Mouse (Mus musculus): Measurements from ENCODE around the gene Zfp93. TPM values are rescaled to one million over a fixed set of nuclear protein-coding genes. Genes with fewer than 3 reads are reported as not detected.

Zfp93 gene
- polyA plus RNA-seq, 1 experiment: not detected

GRCm38 (mm10) chr7:24297361-24298095, 27.3 kb downstream of the Zfp93 start:
- H3K4me1 ChIP-seq (ENCODE audit: control insufficient read depth, insufficient read depth, low read length): peaks cover 9% of the 10 kb centered on the region
- H3K27ac ChIP-seq (ENCODE audit: insufficient read depth, low read depth, low read length): no peak overlapping the region
- WGBS: 83% methylated on average over 15 of the region's 15 CpGs
- TF ChIP-seq CTCF (IDR thresholded peaks at IDR 0.05; ENCODE audit: insufficient read depth, low read depth, low read length) (no peak), POLR2A (IDR thresholded peaks at IDR 0.05; ENCODE audit: insufficient read depth, low read depth, low read length) (no peak)
- no peak overlapping the region for H3K4me3 ChIP-seq (ENCODE audit: insufficient read depth, low read depth, low read length)

- Histone ChIP-seq H3K4me3 (ENCODE audit: insufficient read depth, low read depth, low read length) (peak overlapping the region; percentile 64), H3K27ac (ENCODE audit: insufficient read depth, low read depth, low read length) (no peak overlapping the region), H3K4me1 (ENCODE audit: control insufficient read depth, insufficient read depth, low read length) (peaks cover 9% of the 10 kb centered on the region)
- no peak for TF ChIP-seq POLR2A (IDR thresholded peaks at IDR 0.05; ENCODE audit: insufficient read depth, low read depth, low read length)
- TF ChIP-seq CTCF (IDR thresholded peaks at IDR 0.05; ENCODE audit: insufficient read depth, low read depth, low read length): no peak
- under 1% methylated on average over 12 of the region's 12 CpGs for whole genome bisulfite sequencing
Measured at GRCm38 (mm10) chr7:24298635-24298972, 28.4 kb downstream of the Zfp93 start.

- Histone ChIP-seq H3K27ac (ENCODE audit: insufficient read depth, low read depth, low read length) (peak overlapping the region; percentile 66), H3K4me3 (ENCODE audit: insufficient read depth, low read depth, low read length) (peak overlapping the region; percentile 64), H3K4me1 (ENCODE audit: control insufficient read depth, insufficient read depth, low read length) (peaks cover 9% of the 10 kb centered on the region)
- TF ChIP-seq CTCF (IDR thresholded peaks at IDR 0.05; ENCODE audit: insufficient read depth, low read depth, low read length) (no peak), POLR2A (IDR thresholded peaks at IDR 0.05; ENCODE audit: insufficient read depth, low read depth, low read length) (peak; percentile 61; the same call in 1 of the 2 replicates)
- under 1% methylated on average over 42 of the region's 47 CpGs for WGBS
Measured at GRCm38 (mm10) chr7:24298973-24299708, 28.9 kb downstream of the Zfp93 start.

- WGBS: 1% methylated on average over 18 of the region's 18 CpGs
- H3K27ac ChIP-seq (ENCODE audit: insufficient read depth, low read depth, low read length): peak overlapping the region; percentile 77
- peak overlapping the region; percentile 54 for H3K4me3 ChIP-seq (ENCODE audit: insufficient read depth, low read depth, low read length)
- peaks cover 9% of the 10 kb centered on the region for H3K4me1 ChIP-seq (ENCODE audit: control insufficient read depth, insufficient read depth, low read length)
- no peak for TF ChIP-seq POLR2A (IDR thresholded peaks at IDR 0.05; ENCODE audit: insufficient read depth, low read depth, low read length)
- no peak for TF ChIP-seq CTCF (IDR thresholded peaks at IDR 0.05; ENCODE audit: insufficient read depth, low read depth, low read length)
Measured at GRCm38 (mm10) chr7:24299823-24300481, 29.7 kb downstream of the Zfp93 start.

- 4% methylated on average over 13 of the region's 13 CpGs for whole genome bisulfite sequencing
- 0 out of 2 replicates have a peak within 1 kb of the TSS, but pooled peaks have one; percentile 22 for H3K4me3 ChIP-seq (ENCODE audit: insufficient read depth, low read depth, low read length)
- no peak for TF ChIP-seq CTCF (IDR thresholded peaks at IDR 0.05; ENCODE audit: insufficient read depth, low read depth, low read length)
- no peak for TF ChIP-seq POLR2A (IDR thresholded peaks at IDR 0.05; ENCODE audit: insufficient read depth, low read depth, low read length)
- H3K4me1 ChIP-seq (ENCODE audit: control insufficient read depth, insufficient read depth, low read length): peaks cover 9% of the 10 kb centered on the region
- no peak within 1 kb of the TSS for H3K27ac ChIP-seq (ENCODE audit: insufficient read depth, low read depth, low read length)
Measured at GRCm38 (mm10) chr7:24300771-24301282, 30.6 kb downstream of the Zfp93 start, which contains the start of gene Zfp61. Gene Zfp61 (minus strand): TSS chr7:24301232.

DNA sequence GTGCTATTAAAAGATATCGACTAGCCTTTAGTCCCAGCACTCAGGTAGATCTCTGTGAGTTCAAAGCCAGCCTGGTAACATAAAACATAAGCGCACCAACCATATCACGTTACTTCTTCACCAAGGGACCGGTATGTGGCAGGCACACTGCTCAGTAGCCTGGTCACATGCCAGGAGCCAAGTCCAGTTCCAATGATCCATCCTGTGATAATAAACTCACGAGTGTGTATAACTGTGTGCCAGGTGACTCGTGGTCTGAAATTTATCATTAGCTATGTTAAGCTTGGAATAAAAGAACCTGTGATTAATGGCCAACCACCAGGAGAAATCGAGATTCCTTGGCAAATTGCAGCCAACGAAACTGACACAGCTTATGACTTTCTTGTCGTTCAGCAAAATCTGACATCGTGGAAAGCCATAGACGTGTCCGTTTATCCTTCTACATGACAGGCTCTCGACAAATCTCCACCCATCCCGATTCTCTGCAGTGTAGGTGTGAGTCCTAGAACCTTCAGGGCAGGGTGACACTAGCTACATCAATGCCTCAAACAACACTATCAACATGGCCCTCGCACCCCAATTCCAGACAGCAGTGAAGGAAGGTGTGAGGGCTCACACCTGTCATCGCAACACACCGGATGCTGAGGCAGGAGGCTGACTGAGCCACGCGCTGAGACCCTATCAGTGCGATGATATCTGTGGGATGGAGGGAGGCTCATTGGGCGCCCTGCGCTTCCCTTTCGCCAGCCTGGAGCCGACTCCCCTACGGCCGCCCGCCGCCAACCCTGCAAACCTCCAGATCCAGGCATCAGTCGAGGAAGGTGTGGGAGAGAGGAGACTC, 45.7 kb downstream of the Zfp93 start:
- 18% methylated on average over 29 of the region's 29 CpGs for WGBS
- TF ChIP-seq POLR2A (IDR thresholded peaks at IDR 0.05; ENCODE audit: insufficient read depth, low read depth, low read length) (0 out of 2 replicates have a peak, but pooled peaks have one; percentile 75), CTCF (IDR thresholded peaks at IDR 0.05; ENCODE audit: insufficient read depth, low read depth, low read length) (no peak)
- H3K4me3 ChIP-seq (ENCODE audit: insufficient read depth, low read depth, low read length): peak overlapping the region; percentile 52
- peaks cover 3% of the 10 kb centered on the region; the same call in 1 of the 2 replicates for H3K4me1 ChIP-seq (ENCODE audit: control insufficient read depth, insufficient read depth, low read length)
- H3K27ac ChIP-seq (ENCODE audit: insufficient read depth, low read depth, low read length): peak overlapping the region; percentile 3; the same call in 1 of the 2 replicates

DNA sequence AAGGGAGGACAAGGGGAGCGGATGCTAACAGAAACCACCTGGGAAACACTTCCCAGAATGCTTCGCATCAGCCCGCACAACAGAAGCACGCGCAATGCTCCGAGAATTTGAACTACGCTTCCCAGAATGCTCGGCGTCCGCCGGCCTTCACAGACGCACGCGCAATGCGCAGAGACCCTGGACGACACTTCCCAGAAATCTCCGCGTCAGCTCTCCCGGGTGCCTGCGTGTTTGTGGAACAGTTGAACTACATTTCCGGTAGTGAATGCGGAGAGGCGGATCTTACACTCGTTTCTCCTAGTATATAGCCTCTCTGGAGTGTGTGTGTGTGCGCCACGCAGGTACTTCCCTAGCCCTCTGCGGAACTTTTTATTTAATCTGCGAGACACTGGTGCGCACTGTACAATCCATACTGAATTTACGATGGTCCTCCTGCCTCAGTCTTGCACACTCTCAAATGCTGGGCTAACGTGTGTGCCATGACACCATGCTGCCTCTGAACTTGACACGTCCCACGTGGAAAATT, 46.4 kb downstream of the Zfp93 start, which contains the start of gene Zfp94:
Gene Zfp94, minus strand, starts transcription at position 100 of the 526 bp plus-strand sequence.
- Histone ChIP-seq H3K4me3 (ENCODE audit: insufficient read depth, low read depth, low read length) (peak within 1 kb of the TSS; percentile 52), H3K27ac (ENCODE audit: insufficient read depth, low read depth, low read length) (peak within 1 kb of the TSS; percentile 57), H3K4me1 (ENCODE audit: control insufficient read depth, insufficient read depth, low read length) (peaks cover 3% of the 10 kb centered on the region; the same call in 1 of the 2 replicates)
- TF ChIP-seq CTCF (IDR thresholded peaks at IDR 0.05; ENCODE audit: insufficient read depth, low read depth, low read length) (no peak), POLR2A (IDR thresholded peaks at IDR 0.05; ENCODE audit: insufficient read depth, low read depth, low read length) (peak; percentile 21; the same call in 1 of the 2 replicates)
- under 1% methylated on average over 33 of the region's 33 CpGs for WGBS
